Mouse (Mus musculus) midbrain, embryonic 14.5 days (tissue): Measurements from ENCODE around the gene Elane. TPM values are rescaled to one million over a fixed set of nuclear protein-coding genes. Genes with fewer than 3 reads are reported as not detected.

Experiments
- ATAC-seq: fragments of 200-750 bp; cut with Nextera tagmentation; 2 replicates; pipeline ENCODE4 v1.8.0; 2017; ENCODE audit warnings: moderate number of reproducible peaks, moderate library complexity; ENCODE audit not compliant: low FRiP score, low TSS enrichment
- DNase-seq: peaks from one replicate; pipeline ENCODE4 v3.0.0-alpha.2; 2015
- H3K27ac ChIP-seq: fragments of 300-500 bp; sonication (generic); replicated peaks from 2 replicates; pipeline ENCODE4 v1.5.1; 2014; ENCODE audit warnings: mild to moderate bottlenecking, low read depth, low read length, moderate library complexity
- H3K27me3 ChIP-seq: fragments of 300-500 bp; sonication (generic); 2 replicates; pipeline ENCODE4 v1.6.1; 2014; ENCODE audit warnings: low read length, control low read depth, mixed read lengths; ENCODE audit not compliant: control insufficient read depth, insufficient read depth
- H3K36me3 ChIP-seq: fragments of 300-500 bp; sonication (generic); 2 replicates; pipeline ENCODE4 v1.6.1; 2014; ENCODE audit warnings: low read length, control low read depth; ENCODE audit not compliant: control insufficient read depth, insufficient read depth
- H3K4me1 ChIP-seq: fragments of 300-500 bp; sonication (generic); 2 replicates; pipeline ENCODE4 v1.6.1; 2014; ENCODE audit warnings: mild to moderate bottlenecking, antibody characterized with exemption, low read length, control low read depth; ENCODE audit not compliant: control insufficient read depth, insufficient read depth
- H3K4me2 ChIP-seq: fragments of 300-500 bp; sonication (generic); 2 replicates; pipeline ENCODE4 v1.6.1; 2014; ENCODE audit warnings: mild to moderate bottlenecking, low read length, moderate library complexity
- H3K4me3 ChIP-seq: fragments of 300-500 bp; sonication (generic); replicated peaks from 2 replicates; pipeline ENCODE4 v1.5.1; 2014; ENCODE audit warnings: low read depth, low read length
- H3K9ac ChIP-seq: fragments of 300-500 bp; sonication (generic); replicated peaks from 2 replicates; pipeline ENCODE4 v1.6.1; 2014; ENCODE audit warnings: mild to moderate bottlenecking, low read length, moderate library complexity
- H3K9me3 ChIP-seq: fragments of 300-500 bp; sonication (generic); 2 replicates; pipeline ENCODE4 v1.6.1; 2016; ENCODE audit warnings: low read length, control low read depth, mixed read lengths; ENCODE audit not compliant: control insufficient read depth
- WGBS: fragments of 180-500 bp; shearing (Covaris S2); extraction: QIAGEN DNeasy Blood & Tissue Kit; methylation state at CpG from one replicate; pipeline ENCODE4 v1.1.7; 2014; 5-methylcytosine and 5-hydroxymethylcytosine counted together
- polyA plus RNA-seq: library from polyadenylated mRNA; unstranded; fragments of >200 nt; fragmentation: Nextera tagmentation; extraction: Ambion mirVana; gene quantifications from 2 replicates; pipeline ENCODE4 v1.2.1, GENCODE M21; 2014

The Elane gene
- polyA plus RNA-seq, 1 experiment from 2014 or later: not detected

DNA sequence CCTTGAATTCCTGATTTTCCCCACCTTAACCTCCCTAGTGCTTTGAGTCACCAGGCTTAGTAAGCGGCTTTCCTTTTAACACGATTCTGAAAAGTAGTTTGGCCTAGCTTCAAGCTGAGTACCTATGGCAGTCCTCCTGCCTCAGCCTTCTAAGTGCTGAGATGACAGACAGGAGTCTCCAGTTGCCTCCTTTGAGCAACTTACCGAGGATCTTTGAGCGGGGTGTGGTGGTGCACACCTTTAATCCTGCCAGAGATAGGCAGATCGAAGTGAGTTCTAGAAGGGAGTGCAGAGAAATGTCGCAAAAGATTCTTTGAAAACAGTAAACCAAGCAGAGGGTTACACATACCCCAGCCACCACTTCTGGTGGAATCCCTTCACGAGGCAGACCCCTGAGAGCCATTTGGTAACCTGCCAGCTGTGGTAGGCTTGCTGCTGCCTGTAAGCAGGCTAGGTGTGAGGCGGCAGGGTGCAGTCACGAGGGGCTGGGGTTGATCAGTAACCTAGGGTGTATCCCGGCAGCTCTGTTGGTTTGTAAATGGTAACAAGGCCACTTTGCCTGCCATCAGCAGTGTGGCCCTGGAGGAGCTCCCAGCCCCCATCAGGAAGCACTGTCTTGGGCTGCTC lies 30.4 kb upstream of the Elane start:
- Histone ChIP-seq H3K4me1 (peaks cover 56% of the 10 kb centered on the region), H3K9ac (peak overlapping the region; percentile 93), H3K4me2 (peak overlapping the region; percentile 93), H3K36me3 (peaks cover 34% of the 10 kb centered on the region), H3K27me3 (no peaks in the 10 kb centered on the region), H3K27ac (peak overlapping the region; percentile 100), H3K9me3 (no peaks in the 10 kb centered on the region), H3K4me3 (peak overlapping the region; percentile 98)
- WGBS: 4% methylated on average over 10 of the region's 10 CpGs
- peak; percentile 51 for DNase-seq
- ATAC-seq: no peak

DNA sequence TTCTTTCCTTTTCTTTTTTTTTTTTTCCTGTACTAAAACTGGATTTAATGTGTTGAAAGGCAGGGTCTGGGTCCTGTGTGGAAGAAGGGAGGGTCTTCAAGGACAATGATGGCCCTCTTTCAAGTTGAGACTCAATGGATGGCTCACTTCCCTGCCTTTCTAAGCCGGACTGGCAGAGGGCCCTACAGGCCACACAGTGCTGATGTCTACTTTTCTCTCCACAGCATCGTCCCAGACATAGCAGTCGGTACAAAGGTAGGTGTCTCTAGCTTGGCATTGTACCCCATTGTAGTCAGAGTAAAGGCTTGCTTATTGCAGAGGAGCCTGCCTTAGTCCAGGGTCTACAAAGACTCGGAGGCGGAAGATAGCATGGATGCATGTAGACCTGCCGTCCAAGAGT lies 29.8 kb upstream of the Elane start:
- no peak for DNase-seq

DNA sequence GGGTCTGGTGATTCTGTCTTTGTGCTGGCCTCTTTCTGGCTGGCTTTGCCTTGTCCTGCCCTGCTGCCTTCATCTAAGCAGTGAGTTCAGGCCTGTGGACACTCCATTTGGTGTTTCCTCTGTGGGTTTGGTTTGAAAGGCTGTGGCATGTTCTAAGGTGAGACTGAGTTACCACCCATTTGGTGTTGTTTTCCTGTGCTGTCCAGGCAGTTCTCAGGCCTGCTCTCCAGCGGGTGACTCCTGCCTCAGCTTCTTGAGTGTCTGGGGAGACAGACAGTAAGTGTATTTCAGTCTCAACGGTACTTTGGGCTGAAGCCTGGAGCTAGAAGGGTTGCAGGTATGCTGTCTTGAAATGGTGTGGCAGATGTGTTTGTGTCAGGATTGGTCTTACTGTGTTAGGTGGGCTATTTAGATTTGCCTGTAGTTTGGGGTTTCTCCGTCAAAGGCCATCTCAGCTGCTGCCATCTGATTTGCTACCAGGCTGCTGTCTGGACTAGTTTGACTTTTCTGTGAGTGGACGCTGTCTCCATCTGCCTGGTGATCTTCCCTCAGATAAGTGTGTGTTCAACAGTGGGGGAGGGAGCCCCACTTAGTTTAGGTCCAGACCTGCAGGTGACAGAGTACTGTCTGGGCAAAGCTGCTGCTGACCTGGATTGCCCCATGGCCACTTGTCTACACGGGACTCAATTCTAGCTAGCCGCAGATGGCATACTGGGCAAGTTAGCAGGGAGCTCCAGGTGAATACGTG lies 29.2 kb upstream of the Elane start:
- H3K4me1 ChIP-seq: peaks cover 49% of the 10 kb centered on the region
- no peaks in the 10 kb centered on the region for H3K9me3 ChIP-seq
- H3K27ac ChIP-seq: 0 out of 2 replicates have a peak overlapping the region, but pooled peaks have one; percentile 26
- ATAC-seq (no peak), DNase-seq (no peak)
- peak overlapping the region; percentile 93 for H3K4me2 ChIP-seq
- 58% methylated on average over 7 of the region's 7 CpGs for WGBS
- peak overlapping the region; percentile 93 for H3K9ac ChIP-seq
- no peaks in the 10 kb centered on the region for H3K27me3 ChIP-seq
- H3K4me3 ChIP-seq: peak overlapping the region; percentile 98
- peaks cover 46% of the 10 kb centered on the region for H3K36me3 ChIP-seq

More for the DNA sequence above, 29.8 kb upstream of the Elane start:
- Histone ChIP-seq H3K9ac (peak overlapping the region; percentile 93), H3K36me3 (peaks cover 40% of the 10 kb centered on the region), H3K27ac (peak overlapping the region; percentile 26; the same call in 1 of the 2 replicates), H3K4me3 (peak overlapping the region; percentile 98), H3K4me2 (peak overlapping the region; percentile 93), H3K27me3 (no peaks in the 10 kb centered on the region), H3K9me3 (no peaks in the 10 kb centered on the region), H3K4me1 (peaks cover 55% of the 10 kb centered on the region)
- no peak for ATAC-seq
- 45% methylated on average over 6 of the region's 6 CpGs for WGBS

DNA sequence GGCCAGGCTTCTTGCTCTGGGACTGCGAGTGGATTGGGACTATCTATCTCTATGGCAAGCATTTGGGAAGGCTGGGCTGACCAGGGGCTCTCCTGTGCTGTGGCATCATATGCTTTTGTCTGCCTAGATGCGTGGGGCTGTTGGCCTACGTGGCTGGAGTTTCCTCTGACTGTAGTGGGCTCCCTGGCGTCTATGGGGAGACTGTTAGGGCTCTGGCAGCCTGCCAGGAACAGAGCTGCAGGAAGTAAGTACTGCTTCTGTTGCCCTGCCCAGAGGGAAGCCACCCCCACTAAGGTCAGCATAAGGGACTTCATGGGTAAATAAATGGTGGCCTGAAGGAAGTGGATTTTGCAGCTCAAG lies 28.6 kb upstream of the Elane start:
- H3K36me3 ChIP-seq: peaks cover 51% of the 10 kb centered on the region

DNA sequence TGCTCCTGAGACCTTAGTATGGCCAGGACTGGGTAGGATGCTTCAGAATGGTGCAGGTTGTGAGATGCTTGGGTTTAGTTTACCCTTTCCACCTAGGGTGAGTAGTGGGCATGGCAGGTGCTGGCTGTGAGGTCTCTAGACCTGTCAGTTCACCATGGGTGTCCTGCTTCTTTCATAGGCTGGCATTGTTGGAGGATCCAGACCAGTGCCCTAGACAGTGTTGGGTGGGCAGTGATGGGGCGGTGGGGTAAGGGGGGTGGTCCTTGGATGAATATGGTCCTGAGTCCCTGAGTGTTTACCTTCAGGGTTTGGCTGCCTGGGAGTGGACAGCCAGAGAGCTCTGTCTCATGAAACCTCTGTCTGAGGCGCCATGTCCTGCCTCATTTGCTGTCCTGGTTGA lies 28.2 kb upstream of the Elane start:
- no peak for ATAC-seq
- H3K4me3 ChIP-seq: 0 out of 2 replicates have a peak overlapping the region, but pooled peaks have one; percentile 5
- peaks cover 56% of the 10 kb centered on the region for H3K36me3 ChIP-seq
- 80% methylated on average over 2 of the region's 2 CpGs for WGBS
- peak overlapping the region; percentile 4; the same call in 1 of the 2 replicates for H3K9ac ChIP-seq
- no peaks in the 10 kb centered on the region for H3K27me3 ChIP-seq
- peak overlapping the region; percentile 93 for H3K4me2 ChIP-seq
- no peak for DNase-seq
- H3K9me3 ChIP-seq: no peaks in the 10 kb centered on the region
- peaks cover 39% of the 10 kb centered on the region for H3K4me1 ChIP-seq
- H3K27ac ChIP-seq: 0 out of 2 replicates have a peak overlapping the region, but pooled peaks have one; percentile 38

More for the DNA sequence above, 28.6 kb upstream of the Elane start:
- ATAC-seq (no peak), DNase-seq (peak; percentile 69)
- Histone ChIP-seq H3K4me2 (peak overlapping the region; percentile 93), H3K4me1 (peaks cover 44% of the 10 kb centered on the region), H3K27me3 (no peaks in the 10 kb centered on the region), H3K27ac (0 out of 2 replicates have a peak overlapping the region, but pooled peaks have one; percentile 3), H3K9me3 (no peaks in the 10 kb centered on the region), H3K4me3 (peak overlapping the region; percentile 98), H3K9ac (peak overlapping the region; percentile 93)
- 29% methylated on average over 4 of the region's 4 CpGs for WGBS

DNA sequence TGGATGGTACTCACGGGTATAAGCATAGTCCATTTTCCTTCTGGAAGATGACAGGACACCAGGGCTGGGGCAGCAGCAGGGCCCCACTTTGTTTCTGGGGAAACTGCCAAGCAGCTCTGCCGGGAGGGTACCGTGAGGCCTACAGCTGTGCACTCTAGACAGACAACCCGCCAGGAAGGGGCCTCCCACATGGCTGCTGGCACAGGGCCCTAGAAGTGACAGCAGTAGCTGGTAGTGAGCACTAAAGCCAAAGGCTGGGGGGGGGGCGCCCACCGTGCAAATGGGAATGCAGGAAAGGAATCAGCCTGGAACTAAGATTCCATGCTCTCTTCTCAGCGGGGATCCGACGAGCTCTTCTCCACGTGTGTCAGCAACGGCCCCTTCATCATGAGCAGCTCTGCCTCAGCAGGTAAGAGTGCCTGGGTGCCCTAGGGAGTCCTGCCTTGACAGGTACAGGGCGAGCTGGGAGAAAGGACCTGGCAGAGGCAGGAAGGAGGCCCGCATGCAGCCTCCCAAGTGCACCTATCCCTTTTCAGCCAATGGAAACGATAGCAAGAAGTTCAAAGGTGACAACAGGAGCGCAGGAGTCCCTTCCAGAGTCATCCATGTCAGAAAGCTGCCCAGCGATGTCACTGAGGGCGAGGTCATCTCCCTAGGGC lies 27.5 kb upstream of the Elane start:
- Histone ChIP-seq H3K4me3 (0 out of 2 replicates have a peak overlapping the region, but pooled peaks have one; percentile 5), H3K36me3 (peaks cover 63% of the 10 kb centered on the region), H3K27ac (0 out of 2 replicates have a peak overlapping the region, but pooled peaks have one; percentile 38), H3K4me2 (peak overlapping the region; percentile 93), H3K27me3 (no peaks in the 10 kb centered on the region), H3K4me1 (peaks cover 33% of the 10 kb centered on the region), H3K9me3 (no peaks in the 10 kb centered on the region), H3K9ac (0 out of 2 replicates have a peak overlapping the region, but pooled peaks have one; percentile 4)
- 53% methylated on average over 17 of the region's 17 CpGs for WGBS
- no peak for ATAC-seq
- DNase-seq: peak; percentile 81

DNA sequence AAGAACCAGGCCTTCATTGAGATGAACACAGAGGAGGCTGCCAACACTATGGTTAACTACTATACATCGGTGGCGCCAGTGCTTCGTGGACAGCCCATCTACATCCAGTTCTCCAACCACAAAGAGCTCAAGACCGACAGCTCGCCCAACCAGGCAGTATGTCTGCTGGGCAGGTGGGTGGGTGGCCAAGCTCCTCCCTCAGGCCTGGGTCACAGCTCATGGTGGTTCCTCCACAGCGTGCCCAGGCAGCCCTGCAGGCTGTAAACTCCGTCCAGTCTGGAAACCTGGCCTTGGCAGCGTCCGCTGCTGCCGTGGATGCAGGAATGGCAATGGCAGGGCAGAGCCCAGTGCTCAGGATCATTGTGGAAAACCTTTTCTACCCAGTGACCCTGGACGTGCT lies 26.9 kb upstream of the Elane start:
- no peaks in the 10 kb centered on the region for H3K27me3 ChIP-seq
- H3K9me3 ChIP-seq: no peaks in the 10 kb centered on the region
- no peak overlapping the region for H3K9ac ChIP-seq
- no peak overlapping the region for H3K4me2 ChIP-seq
- H3K27ac ChIP-seq: no peak overlapping the region
- H3K4me3 ChIP-seq: no peak overlapping the region
- WGBS: 87% methylated on average over 11 of the region's 11 CpGs
- H3K4me1 ChIP-seq: peaks cover 31% of the 10 kb centered on the region
- ATAC-seq: no peak
- peaks cover 65% of the 10 kb centered on the region for H3K36me3 ChIP-seq
- DNase-seq: no peak

DNA sequence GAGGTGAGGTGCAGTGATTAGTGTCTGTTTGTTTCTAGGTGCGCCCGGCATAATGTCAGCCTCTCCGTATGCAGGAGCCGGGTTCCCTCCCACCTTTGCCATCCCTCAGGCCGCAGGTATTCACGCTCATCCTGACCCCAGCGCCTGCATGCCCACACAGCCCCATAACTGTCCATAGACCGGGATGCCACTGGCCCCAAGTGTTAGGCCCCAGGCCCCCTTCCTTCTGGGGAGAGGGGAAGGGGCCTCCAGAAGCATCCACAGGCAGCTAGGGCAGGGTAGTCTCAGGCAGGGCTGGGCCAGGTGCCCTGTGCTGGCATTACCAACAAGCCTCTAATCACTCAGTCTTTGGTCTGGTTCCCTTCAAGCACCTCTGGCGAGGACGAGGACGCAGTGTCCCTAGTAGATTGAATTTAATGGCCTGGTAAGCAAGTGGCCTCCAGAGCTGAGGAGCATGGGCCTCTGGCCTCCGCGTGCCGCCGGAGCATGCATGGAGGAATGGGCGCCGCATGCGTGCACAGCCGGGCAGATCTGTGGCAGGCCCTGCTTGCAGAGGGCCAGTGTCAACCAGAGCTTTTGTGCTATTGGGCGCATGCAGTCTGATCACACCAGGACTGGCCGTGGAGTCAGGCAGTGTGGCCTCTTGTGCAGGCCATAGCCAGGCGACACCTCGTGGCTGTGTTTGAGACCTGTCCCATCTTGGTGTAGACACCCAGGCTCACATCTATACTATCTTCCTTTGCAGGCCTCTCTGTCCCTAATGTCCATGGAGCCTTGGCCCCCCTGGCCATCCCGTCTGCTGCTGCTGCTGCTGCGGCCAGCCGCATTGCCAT lies 25.8 kb upstream of the Elane start:
- Histone ChIP-seq H3K9me3 (no peaks in the 10 kb centered on the region), H3K36me3 (peaks cover 77% of the 10 kb centered on the region), H3K27me3 (no peaks in the 10 kb centered on the region), H3K9ac (no peak overlapping the region), H3K4me2 (no peak overlapping the region), H3K4me1 (peaks cover 31% of the 10 kb centered on the region), H3K27ac (no peak overlapping the region), H3K4me3 (no peak overlapping the region)
- ATAC-seq (no peak), DNase-seq (no peak)
- 92% methylated on average over 26 of the region's 26 CpGs for WGBS
